Mouse (Mus musculus) CD8-positive naive resting alpha-beta T cell, adult 57 days (primary cell): ENCODE results near the gene Tctex1d4. TPM values are rescaled to one million over a fixed set of nuclear protein-coding genes. Genes with fewer than 3 reads are reported as not detected.

Experiments used
- total RNA-seq: library from RNA; stranded (reverse); gene quantifications from one replicate; pipeline ENCODE4 v1.2.4, GENCODE M21; 2023

Tctex1d4 gene
- total RNA-seq: not detected

DNA sequence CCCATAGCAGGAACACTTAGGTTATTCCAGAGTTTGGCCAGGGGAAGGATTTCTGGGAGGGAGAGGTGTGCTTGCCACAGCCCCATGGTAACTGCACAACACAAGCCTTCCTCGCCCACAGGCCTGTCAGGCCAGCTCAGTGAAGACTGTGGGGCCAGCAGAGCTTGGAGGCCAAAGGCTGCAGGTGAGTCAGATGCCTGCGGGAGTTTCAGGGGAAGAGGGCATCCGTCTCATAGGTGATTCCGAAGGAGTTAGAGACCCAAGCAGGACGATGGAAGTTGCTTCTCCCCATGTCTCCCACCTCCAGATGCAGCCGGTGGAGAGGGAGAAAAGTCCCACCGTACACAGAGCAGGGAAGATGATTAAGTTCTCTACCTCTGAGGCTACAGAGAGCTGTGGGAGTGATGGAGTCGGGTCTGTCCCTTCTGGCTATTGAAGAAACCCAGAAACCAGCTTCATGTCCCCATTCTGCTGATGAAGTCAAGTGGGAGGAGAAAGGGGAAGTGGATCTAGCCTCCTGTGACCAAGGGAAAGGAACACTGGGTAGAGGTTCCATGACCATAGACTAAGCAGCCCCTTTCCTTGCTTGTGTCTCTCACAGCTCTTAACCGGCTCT is at the start of gene Tctex1d4:
Gene Tctex1d4, plus strand, starts transcription at position 120 of the 616 bp plus-strand sequence.

DNA sequence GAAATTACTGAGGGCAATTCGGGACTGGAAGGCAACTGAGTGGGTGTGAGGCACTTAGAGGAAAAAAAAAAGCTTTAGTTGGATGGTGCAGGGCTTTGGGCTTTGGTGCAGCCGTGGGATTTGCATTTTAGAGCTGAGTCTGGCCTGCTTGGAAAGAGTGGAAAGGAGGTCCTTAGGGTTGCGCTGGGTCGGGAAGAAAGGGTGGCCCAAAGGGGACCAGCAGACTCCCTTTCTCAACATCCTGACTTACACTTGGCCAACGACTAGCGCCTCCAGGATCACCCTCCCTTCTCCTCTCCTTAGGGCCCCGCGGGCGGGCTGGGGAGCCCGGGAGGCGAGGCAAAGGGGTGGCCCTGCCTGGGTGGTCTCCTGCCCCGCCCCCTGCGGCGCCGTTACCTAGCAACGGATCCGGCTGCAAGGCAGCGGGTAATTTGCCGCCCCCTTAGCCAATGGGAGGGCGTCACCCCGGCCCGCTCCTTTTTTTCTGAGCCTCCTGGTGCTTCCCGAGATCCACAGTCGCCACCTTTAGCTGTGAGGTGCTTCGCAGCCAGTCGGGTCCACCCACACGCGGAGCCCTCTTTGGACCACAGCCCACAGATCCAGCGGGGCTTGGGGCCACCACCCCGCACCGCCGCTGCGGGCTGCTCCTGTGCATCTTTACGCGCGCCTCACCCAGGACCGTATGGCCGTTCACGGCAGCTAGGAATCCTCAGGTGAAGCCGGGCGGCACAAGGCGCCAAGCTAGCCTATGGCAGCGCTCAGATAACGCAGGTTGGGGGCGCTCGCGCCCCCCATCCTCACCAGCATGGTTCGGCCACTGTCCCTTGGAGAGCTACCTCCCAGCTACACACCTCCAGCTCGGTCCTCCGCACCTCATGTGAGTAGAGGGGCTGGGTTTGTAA is 30.8 kb upstream of the Tctex1d4 start, which contains the start of gene Ptch2:
Gene Ptch2, plus strand, starts transcription at position 525 of the 902 bp plus-strand sequence.

GRCm38 (mm10) chr4:117125348-117125909 is 1.2 kb upstream of the Tctex1d4 start, which contains the start of gene Btbd19:
Btbd19 (minus strand) TSS chr4:117125725.

DNA sequence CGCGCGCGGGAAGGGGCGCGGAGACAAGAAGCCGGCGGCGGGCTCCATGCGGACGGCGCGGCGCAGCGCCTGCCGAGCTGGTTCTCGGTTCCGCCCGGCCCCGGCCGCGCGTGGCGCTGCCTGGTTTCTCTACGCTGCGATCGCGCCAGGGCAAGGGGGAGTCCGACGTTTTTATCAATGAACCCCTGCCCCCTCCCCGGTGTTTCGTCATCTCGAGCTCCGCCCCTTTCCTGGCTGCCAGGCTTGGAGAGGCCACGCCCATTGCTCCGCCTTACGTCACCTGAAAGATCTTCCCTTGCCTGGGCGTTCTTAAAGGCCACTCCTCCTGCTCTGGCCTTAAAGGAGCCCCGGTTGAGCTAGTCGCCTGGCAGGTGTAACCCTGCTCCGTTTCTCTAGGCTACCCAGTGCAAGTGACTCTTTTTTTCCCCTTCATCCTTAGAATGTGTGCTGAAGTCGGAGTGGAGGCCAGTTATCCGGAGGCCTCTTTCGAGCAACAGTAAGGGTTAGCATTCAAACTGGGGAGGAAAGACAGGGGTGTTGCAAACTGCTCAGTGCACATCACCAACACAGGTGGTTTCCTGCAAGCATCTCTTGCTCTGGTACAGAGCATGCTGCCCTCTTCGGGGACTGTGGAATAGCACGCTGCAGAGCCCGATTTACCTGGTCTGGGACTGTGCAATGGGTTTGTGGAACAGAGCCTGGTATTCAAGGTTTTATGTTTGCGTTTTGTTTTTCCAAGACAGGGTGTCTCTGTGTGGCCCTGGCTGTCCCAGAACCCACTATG is 7.4 kb downstream of the Tctex1d4 start, which contains the start of gene Plk3:
Gene Plk3, minus strand, starts transcription at position 147 of the 784 bp plus-strand sequence.

GRCm38 (mm10) chr4:117155792-117156355 is 29.3 kb downstream of the Tctex1d4 start, which contains the start of gene Rps8:
Rps8 (minus strand) TSS chr4:117156243.

Other genes starting within 250 kb of the Tctex1d4 start
- gene Zswim5, start 249.4 kb upstream of the Tctex1d4 start, total RNA-seq: 0.12 TPM
- gene Urod, start 132.4 kb upstream of the Tctex1d4 start, total RNA-seq: 47.8 TPM
- gene Hectd3, start 131.5 kb upstream of the Tctex1d4 start, total RNA-seq: 38.4 TPM
- 25.8 TPM for gene Eif2b3, start 107.4 kb upstream of the Tctex1d4 start, total RNA-seq
- not detected for gene Ptch2, start 30.7 kb upstream of the Tctex1d4 start, total RNA-seq
- gene Btbd19, start 1.1 kb upstream of the Tctex1d4 start, total RNA-seq: 29.3 TPM
- 50.8 TPM for gene Plk3, start 7.2 kb downstream of the Tctex1d4 start, total RNA-seq
- 3,102 TPM for gene Rps8, start 29.4 kb downstream of the Tctex1d4 start, total RNA-seq
- gene Kif2c, start 55.8 kb downstream of the Tctex1d4 start, total RNA-seq: not detected
- not detected for gene Tmem53, start 125.2 kb downstream of the Tctex1d4 start, total RNA-seq
- not detected for gene Armh1, start 125.3 kb downstream of the Tctex1d4 start, total RNA-seq